Mouse (Mus musculus): ENCODE results near the gene Taar2.

Gene Taar2

DNA sequence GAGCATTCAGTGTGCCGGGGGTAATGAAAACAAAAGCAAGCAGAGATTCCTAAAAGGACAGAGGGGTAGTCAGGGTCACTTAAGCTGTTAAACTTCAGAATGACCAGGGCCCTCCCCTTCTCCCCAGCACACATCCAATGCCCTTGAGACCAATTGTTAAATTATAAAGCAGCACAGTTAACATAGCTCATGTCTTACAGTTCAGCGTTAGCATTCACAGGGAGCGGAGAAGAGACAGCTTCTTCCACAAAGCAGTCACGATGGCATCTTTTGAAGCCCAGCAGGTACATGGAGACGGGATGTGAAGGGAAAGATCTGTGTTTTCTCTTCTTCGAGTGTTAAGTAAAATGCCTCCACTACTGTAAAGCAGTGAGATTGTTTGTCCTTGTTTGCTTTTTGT lies at the start of gene Taar2:
Gene Taar2, plus strand, starts transcription at position 261 of the 400 bp plus-strand sequence.
- no peak for DNase-seq (ENCODE audit: low spot score in 2 of 2)

DNA sequence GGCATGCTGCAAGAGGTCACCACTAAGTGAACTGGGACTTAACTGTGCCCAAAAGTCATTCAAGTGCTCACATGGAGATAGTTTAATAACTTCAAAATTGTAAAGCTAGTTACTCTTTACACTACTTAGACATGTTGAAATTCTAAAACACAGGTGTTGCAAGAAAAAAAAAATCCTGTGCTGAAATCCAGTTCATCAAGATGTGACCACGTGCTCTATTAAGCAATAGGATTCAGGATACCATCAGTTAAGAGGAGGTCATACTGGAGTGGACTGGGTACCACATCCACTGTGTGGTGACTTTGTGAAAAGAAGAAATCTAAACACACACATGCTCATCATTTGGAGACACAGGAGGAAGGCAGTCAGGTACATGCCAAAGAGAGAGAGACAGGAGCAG lies 45.4 kb upstream of the Taar2 start:
- no peak for DNase-seq (ENCODE audit: low spot score in 2 of 2)

GRCm38 (mm10) chr10:23894601-23895349 lies 43.6 kb upstream of the Taar2 start, which contains the start of gene Vnn1:
TSS of gene Vnn1 (plus strand) at chr10:23894688.
- no peak for DNase-seq (ENCODE audit: low spot score in 2 of 2)

DNA sequence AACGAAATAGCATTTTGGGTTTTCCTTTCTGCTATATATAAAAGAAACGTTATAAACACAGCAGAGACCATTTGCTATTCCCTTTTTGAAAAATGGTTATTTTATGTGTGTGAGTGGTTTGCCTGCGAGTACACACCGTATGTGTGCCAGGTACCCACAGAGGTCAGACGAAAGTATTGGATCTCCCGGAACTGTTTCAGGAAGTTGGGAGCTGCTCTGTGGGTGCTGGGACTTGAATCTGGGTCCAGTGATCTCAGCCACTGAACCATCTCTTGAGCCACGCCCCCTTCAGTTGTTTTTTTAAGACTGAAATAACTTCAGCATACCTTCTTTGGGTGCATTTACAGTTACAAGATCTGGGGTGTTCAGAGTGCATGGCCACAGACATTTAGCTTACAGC lies 43.0 kb upstream of the Taar2 start:
- DNase-seq (ENCODE audit: low spot score in 2 of 2) = no peak

- no peak for DNase-seq (ENCODE audit: low spot score in 2 of 2)
Measured at GRCm38 (mm10) chr10:23901119-23901518, 37.3 kb upstream of the Taar2 start.

DNA sequence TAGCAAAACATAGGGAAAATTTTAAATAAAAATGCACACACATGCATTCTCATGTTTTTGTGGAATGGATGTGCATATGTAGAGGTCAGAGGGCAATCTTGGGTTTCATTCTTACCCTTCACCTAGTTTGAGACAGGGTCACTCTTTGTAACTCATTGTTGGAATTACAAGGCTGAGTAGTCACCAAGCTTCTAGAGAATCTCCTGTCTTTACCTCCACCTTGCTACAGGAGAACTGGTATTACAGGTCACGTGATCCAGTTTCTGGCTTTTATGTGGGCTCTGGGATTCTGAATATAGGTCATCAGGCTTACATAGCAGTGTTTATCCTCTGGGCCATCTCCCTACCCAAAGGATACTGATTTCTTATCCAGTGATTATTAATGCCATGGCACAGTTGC lies 32.7 kb upstream of the Taar2 start:
- DNase-seq (ENCODE audit: low spot score in 2 of 2) = no peak

GRCm38 (mm10) chr10:23920056-23920455 lies 18.3 kb upstream of the Taar2 start, which contains the start of gene Taar1:
TSS of gene Taar1 (plus strand) at chr10:23920356.
- no peak for DNase-seq (ENCODE audit: low spot score in 2 of 2)

GRCm38 (mm10) chr10:23922468-23922867 lies 15.9 kb upstream of the Taar2 start:
- DNase-seq (ENCODE audit: low spot score in 2 of 2) = no peak

DNA sequence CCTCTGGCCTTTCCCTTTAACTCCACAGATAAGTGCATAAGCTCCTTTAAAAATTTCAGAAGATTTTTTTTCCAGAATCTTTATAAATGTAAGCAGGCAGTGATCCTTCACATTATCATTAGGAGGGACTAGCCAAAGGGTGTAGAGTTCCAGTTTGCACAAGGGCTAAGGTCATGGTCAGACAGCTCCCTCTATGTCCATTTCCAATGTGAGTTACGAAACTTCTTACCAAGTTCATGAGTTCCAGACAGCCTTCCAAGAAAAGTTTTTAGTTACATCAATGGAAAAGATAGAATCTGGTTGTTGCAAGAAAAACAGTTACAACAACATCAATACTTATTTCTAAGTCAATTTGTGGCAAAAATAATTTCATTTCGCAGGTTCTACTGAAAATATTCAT lies 14.4 kb upstream of the Taar2 start:
- no peak for DNase-seq (ENCODE audit: low spot score in 2 of 2)

GRCm38 (mm10) chr10:23937613-23938012 lies 759 bp upstream of the Taar2 start:
- no peak for DNase-seq (ENCODE audit: low spot score in 2 of 2)

- no peak for DNase-seq (ENCODE audit: low spot score in 2 of 2)
Measured at GRCm38 (mm10) chr10:23942465-23942864, 4.1 kb downstream of the Taar2 start.

DNA sequence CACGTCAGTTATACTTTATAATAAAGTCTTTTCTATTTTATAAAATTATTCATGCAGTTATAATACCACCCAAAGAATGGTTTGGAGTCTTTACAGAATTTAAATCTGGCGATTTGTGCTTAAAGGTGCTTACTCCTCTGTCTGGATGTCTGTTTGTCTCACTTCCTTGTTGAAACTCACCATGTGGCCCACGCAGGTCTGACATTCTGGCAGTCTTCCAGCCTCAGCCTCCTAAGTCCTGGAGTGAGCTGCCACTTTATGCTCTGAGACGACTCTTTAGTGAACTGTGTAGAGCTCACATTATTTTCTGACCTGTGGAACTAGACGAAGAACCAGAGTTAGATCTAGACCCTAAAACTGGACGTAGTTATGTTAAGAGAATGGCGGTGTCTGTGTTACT lies 9.7 kb downstream of the Taar2 start:
- no peak for DNase-seq (ENCODE audit: low spot score in 2 of 2)

DNA sequence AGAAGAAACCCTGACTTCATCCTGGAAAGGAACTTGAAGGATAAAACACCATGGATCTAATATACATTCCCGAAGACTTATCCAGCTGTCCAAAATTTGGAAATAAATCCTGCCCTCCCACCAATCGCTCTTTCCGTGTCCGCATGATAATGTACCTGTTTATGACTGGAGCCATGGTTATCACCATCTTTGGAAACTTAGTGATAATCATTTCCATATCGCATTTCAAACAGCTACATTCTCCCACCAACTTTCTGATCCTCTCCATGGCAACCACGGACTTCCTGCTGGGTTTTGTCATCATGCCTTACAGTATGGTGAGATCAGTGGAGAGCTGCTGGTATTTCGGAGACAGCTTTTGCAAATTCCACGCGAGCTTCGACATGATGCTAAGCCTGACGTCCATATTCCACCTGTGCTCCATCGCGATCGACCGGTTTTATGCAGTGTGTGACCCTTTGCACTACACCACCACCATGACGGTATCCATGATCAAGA lies 11.2 kb downstream of the Taar2 start, which contains the start of gene Taar3:
Gene Taar3, plus strand, starts transcription at position 51 of the 498 bp plus-strand sequence.
- DNase-seq (ENCODE audit: low spot score in 2 of 2) = no peak

- DNase-seq (ENCODE audit: low spot score in 2 of 2) = no peak
Measured at GRCm38 (mm10) chr10:23951714-23952113, 13.3 kb downstream of the Taar2 start.

DNA sequence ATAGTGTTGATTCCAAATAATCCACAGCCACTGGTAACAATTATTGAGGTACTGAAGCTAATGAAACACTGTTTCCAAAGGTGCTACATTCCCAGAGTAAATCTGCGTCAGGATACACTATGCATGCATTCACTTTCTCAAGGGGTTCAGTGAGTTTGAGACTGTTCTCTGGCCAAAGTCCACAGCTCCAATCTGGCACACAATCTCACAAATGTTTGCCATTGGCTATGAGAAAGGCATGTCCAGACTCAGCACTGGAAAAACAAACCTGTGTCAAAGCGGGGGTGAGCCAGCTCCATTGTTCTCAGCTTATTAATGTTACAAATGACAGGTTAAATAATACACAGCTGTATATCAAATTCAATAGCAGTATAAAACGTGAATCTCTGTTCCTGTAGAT lies 20.7 kb downstream of the Taar2 start:
- no peak for DNase-seq (ENCODE audit: low spot score in 2 of 2)

- DNase-seq (ENCODE audit: low spot score in 2 of 2) = no peak
Measured at GRCm38 (mm10) chr10:23960444-23960915, 22.1 kb downstream of the Taar2 start, which contains the start of gene Taar4. TSS of gene Taar4 (plus strand) at chr10:23960494.

GRCm38 (mm10) chr10:23963444-23963843 lies 25.1 kb downstream of the Taar2 start:
- DNase-seq (ENCODE audit: low spot score in 2 of 2) = no peak

GRCm38 (mm10) chr10:23964921-23965610 lies 26.7 kb downstream of the Taar2 start:
- DNase-seq (ENCODE audit: low spot score in 2 of 2) = no peak

- DNase-seq (ENCODE audit: low spot score in 2 of 2) = no peak
Measured at GRCm38 (mm10) chr10:23970656-23971165, 32.3 kb downstream of the Taar2 start, which contains the start of gene Taar5. TSS of gene Taar5 (plus strand) at chr10:23970706.

DNA sequence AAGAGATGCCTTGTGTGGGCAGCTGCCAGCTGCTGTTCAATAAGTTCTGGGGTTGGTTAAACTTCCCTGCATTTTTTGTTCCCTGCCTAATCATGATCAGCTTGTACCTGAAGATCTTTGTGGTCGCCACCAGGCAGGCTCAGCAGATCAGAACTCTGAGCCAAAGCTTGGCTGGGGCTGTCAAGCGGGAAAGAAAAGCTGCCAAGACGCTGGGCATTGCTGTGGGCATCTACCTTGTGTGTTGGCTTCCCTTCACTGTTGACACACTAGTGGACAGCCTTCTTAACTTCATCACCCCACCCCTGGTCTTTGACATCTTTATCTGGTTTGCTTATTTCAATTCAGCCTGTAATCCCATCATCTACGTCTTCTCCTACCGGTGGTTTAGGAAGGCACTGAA lies 32.9 kb downstream of the Taar2 start:
- DNase-seq (ENCODE audit: low spot score in 2 of 2) = no peak

GRCm38 (mm10) chr10:23977958-23978357 lies 39.6 kb downstream of the Taar2 start:
- no peak for DNase-seq (ENCODE audit: low spot score in 2 of 2)

Measured in frontal cortex, postnatal 14 days (tissue).